Mouse (Mus musculus) lung, adult 2 months (tissue): ENCODE data around the gene Shc4.

Source experiments
- CTCF ChIP-seq: fragments of 200-500 bp; IDR thresholded peaks from 2 replicates; pipeline ENCODE4 v1.5.1; 2011; ENCODE audit warnings: mild to moderate bottlenecking, low read length, control low read depth; ENCODE audit not compliant: insufficient read depth
- POLR2A ChIP-seq: fragments of 200-500 bp; IDR thresholded peaks from 2 replicates; pipeline ENCODE4 v1.6.1; 2011; ENCODE audit warnings: low read depth, mild to moderate bottlenecking, control low read depth, low read length, borderline replicate concordance; ENCODE audit errors: extremely low read depth

- TF ChIP-seq CTCF = no peak
- TF ChIP-seq POLR2A = no peak
Observed at GRCm38 (mm10) chr2:125591895-125592294, 132.1 kb downstream of the Shc4 start.
